Mouse (Mus musculus): ENCODE measurements around the gene Antxr1. TPM values are rescaled to one million over a fixed set of nuclear protein-coding genes. Genes with fewer than 3 reads are reported as not detected.

Antxr1 gene
- total and polyA plus RNA-seq, 2 experiments from 2014 or later, result 4.2 to 17.9 TPM

- Histone ChIP-seq H3K27me3 (ENCODE audit: insufficient read depth, low read length) (no peaks in the 10 kb centered on the region), H3K27ac (no peak overlapping the region), H3K4me3 (ENCODE audit: low read length) (no peak overlapping the region), H3K9ac (replicated peaks; ENCODE audit: low read length) (no peak overlapping the region), H3K4me2 (ENCODE audit: low read depth, low read length) (no peak overlapping the region), H3K4me1 (ENCODE audit: insufficient read depth, low read length) (peaks cover 3% of the 10 kb centered on the region; the same call in 1 of the 2 replicates), H3K9me3 (ENCODE audit: low read length) (no peaks in the 10 kb centered on the region), H3K36me3 (ENCODE audit: insufficient read depth, low read length) (no peaks in the 10 kb centered on the region)
- TF ChIP-seq CTCF (IDR thresholded peaks at IDR 0.05; ENCODE audit: low read depth), result no peak
- DNase-seq (ENCODE audit: low spot score) (no peak), ATAC-seq (no peak)
- WGBS, result 93% methylated on average over 3 of the region's 3 CpGs
Observed at GRCm38 (mm10) chr6:87294904-87295303, 40.7 kb downstream of the Antxr1 start.

GRCm38 (mm10) chr6:87292911-87293851, 42.4 kb downstream of the Antxr1 start:
- ATAC-seq (no peak), DNase-seq (ENCODE audit: low spot score) (no peak)
- Histone ChIP-seq H3K27me3 (ENCODE audit: insufficient read depth, low read length) (no peaks in the 10 kb centered on the region), H3K4me2 (ENCODE audit: low read depth, low read length) (no peak overlapping the region), H3K27ac (no peak overlapping the region), H3K9ac (replicated peaks; ENCODE audit: low read length) (no peak overlapping the region), H3K4me3 (ENCODE audit: low read length) (no peak overlapping the region), H3K36me3 (ENCODE audit: insufficient read depth, low read length) (no peaks in the 10 kb centered on the region), H3K9me3 (ENCODE audit: low read length) (no peaks in the 10 kb centered on the region), H3K4me1 (ENCODE audit: insufficient read depth, low read length) (no peaks in the 10 kb centered on the region)
- TF ChIP-seq CTCF (IDR thresholded peaks at IDR 0.05; ENCODE audit: low read depth), result no peak
- 90% methylated on average over 18 of the region's 18 CpGs for WGBS

GRCm38 (mm10) chr6:87287251-87287650, 48.4 kb downstream of the Antxr1 start:
- no peak overlapping the region for H3K4me3 ChIP-seq (ENCODE audit: low read length)
- ATAC-seq, result no peak

GRCm38 (mm10) chr6:87285365-87285749, 50.3 kb downstream of the Antxr1 start:
- 65% methylated on average over 7 of the region's 7 CpGs for WGBS
- Histone ChIP-seq H3K4me1 (ENCODE audit: insufficient read depth, low read length) (0 out of 2 replicates have a peak, but pooled peaks cover 4% of the 10 kb centered on the region), H3K36me3 (ENCODE audit: insufficient read depth, low read length) (no peaks in the 10 kb centered on the region; the same call in 1 of the 2 replicates), H3K4me2 (ENCODE audit: low read depth, low read length) (no peak overlapping the region), H3K9me3 (ENCODE audit: low read length) (no peaks in the 10 kb centered on the region), H3K4me3 (ENCODE audit: low read length) (no peak overlapping the region), H3K9ac (replicated peaks; ENCODE audit: low read length) (no peak overlapping the region), H3K27ac (no peak overlapping the region), H3K27me3 (ENCODE audit: insufficient read depth, low read length) (no peaks in the 10 kb centered on the region)
- DNase-seq (ENCODE audit: low spot score) (peak; percentile 51), ATAC-seq (0 out of 2 replicates have a peak, but pooled peaks have one; percentile 53)
- no peak for TF ChIP-seq CTCF (IDR thresholded peaks at IDR 0.05; ENCODE audit: low read depth)

More at GRCm38 (mm10) chr6:87287251-87287650, 48.4 kb downstream of the Antxr1 start:
- Histone ChIP-seq H3K4me1 (ENCODE audit: insufficient read depth, low read length) (0 out of 2 replicates have a peak, but pooled peaks cover 4% of the 10 kb centered on the region), H3K4me2 (ENCODE audit: low read depth, low read length) (no peak overlapping the region), H3K27me3 (ENCODE audit: insufficient read depth, low read length) (no peaks in the 10 kb centered on the region), H3K9me3 (ENCODE audit: low read length) (no peaks in the 10 kb centered on the region), H3K36me3 (ENCODE audit: insufficient read depth, low read length) (no peaks in the 10 kb centered on the region), H3K9ac (replicated peaks; ENCODE audit: low read length) (no peak overlapping the region), H3K27ac (no peak overlapping the region)
- DNase-seq (ENCODE audit: low spot score), result no peak
- WGBS, result 88% methylated on average over 6 of the region's 6 CpGs
- TF ChIP-seq CTCF (IDR thresholded peaks at IDR 0.05; ENCODE audit: low read depth), result no peak

GRCm38 (mm10) chr6:87284716-87285364, 50.8 kb downstream of the Antxr1 start:
- TF ChIP-seq CTCF (IDR thresholded peaks at IDR 0.05; ENCODE audit: low read depth), result no peak
- Histone ChIP-seq H3K27ac (no peak overlapping the region), H3K9ac (replicated peaks; ENCODE audit: low read length) (no peak overlapping the region), H3K4me1 (ENCODE audit: insufficient read depth, low read length) (0 out of 2 replicates have a peak, but pooled peaks cover 4% of the 10 kb centered on the region), H3K4me3 (ENCODE audit: low read length) (no peak overlapping the region), H3K4me2 (ENCODE audit: low read depth, low read length) (no peak overlapping the region), H3K9me3 (ENCODE audit: low read length) (no peaks in the 10 kb centered on the region), H3K36me3 (ENCODE audit: insufficient read depth, low read length) (no peaks in the 10 kb centered on the region; the same call in 1 of the 2 replicates), H3K27me3 (ENCODE audit: insufficient read depth, low read length) (no peaks in the 10 kb centered on the region)
- 63% methylated on average over 11 of the region's 11 CpGs for WGBS
- DNase-seq (ENCODE audit: low spot score) (no peak), ATAC-seq (no peak)

- ATAC-seq, result peak; percentile 70
- H3K4me3 ChIP-seq (ENCODE audit: low read length), result no peak overlapping the region
- H3K4me2 ChIP-seq (ENCODE audit: low read depth, low read length), result no peak overlapping the region
- no peaks in the 10 kb centered on the region for H3K27me3 ChIP-seq (ENCODE audit: insufficient read depth, low read length)
- H3K4me1 ChIP-seq (ENCODE audit: insufficient read depth, low read length), result peaks cover 11% of the 10 kb centered on the region; the same call in 1 of the 2 replicates
- H3K27ac ChIP-seq, result peak overlapping the region; percentile 15; the same call in 1 of the 2 replicates
- H3K9me3 ChIP-seq (ENCODE audit: low read length), result no peaks in the 10 kb centered on the region
- H3K36me3 ChIP-seq (ENCODE audit: insufficient read depth, low read length), result no peaks in the 10 kb centered on the region; the same call in 1 of the 2 replicates
- 30% methylated on average over 8 of the region's 8 CpGs for WGBS
- no peak for TF ChIP-seq CTCF (IDR thresholded peaks at IDR 0.05; ENCODE audit: low read depth)
- no peak overlapping the region for H3K9ac ChIP-seq (replicated peaks; ENCODE audit: low read length)
- peak; percentile 82 for DNase-seq (ENCODE audit: low spot score)
Observed at GRCm38 (mm10) chr6:87282346-87282781, 53.3 kb downstream of the Antxr1 start.

Data from hindbrain, postnatal 0 days (tissue).